Mouse (Mus musculus): Measurements from ENCODE around the gene Rab40c. TPM values are rescaled to one million over a fixed set of nuclear protein-coding genes. Genes with fewer than 3 reads are reported as not detected.

Gene Rab40c
- polyA plus RNA-seq, 1 experiment: 43.4 TPM

GRCm38 (mm10) chr17:25869954-25870353 is 49.6 kb downstream of the Rab40c start:
- WGBS: 90% methylated on average over 2 of the region's 2 CpGs
- no peak for TF ChIP-seq POLR2A (IDR thresholded peaks at IDR 0.05; ENCODE audit: low read depth, low read length)
- no peak for TF ChIP-seq CTCF (IDR thresholded peaks at IDR 0.05; ENCODE audit: extremely low read depth, insufficient read length, insufficient replicate concordance, low read depth, low read length)
- Histone ChIP-seq H3K27me3 (ENCODE audit: control insufficient read depth, insufficient read depth, low read length) (no peaks in the 10 kb centered on the region), H3K36me3 (ENCODE audit: control insufficient read depth, insufficient read depth, low read length) (no peaks in the 10 kb centered on the region), H3K27ac (ENCODE audit: insufficient read depth, low read depth, low read length) (no peak overlapping the region), H3K4me3 (ENCODE audit: low read depth, low read length) (no peak overlapping the region), H3K4me1 (ENCODE audit: control insufficient read depth, insufficient read depth, insufficient read length, low read length) (peaks cover 20% of the 10 kb centered on the region)

DNA sequence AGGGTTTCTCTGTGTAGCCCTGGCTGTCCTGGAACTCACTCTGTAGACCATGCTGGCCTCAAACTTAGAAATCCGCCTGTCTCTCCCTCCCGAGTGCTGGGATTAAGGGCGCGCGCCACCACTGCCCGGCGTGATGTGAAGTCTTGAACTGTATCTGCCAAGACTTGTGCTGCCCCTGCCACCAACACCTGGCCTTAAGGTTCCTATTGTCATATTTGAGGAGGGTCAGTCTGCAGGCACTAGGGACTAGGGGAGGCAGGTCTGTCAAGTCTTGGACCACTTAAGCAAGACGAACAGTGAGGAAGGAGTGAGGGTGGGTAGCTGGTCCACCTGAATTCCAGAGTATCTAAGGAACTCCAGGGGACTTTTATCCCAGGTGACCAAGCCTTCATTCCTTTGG is 50.0 kb downstream of the Rab40c start:
- 86% methylated on average over 8 of the region's 8 CpGs for WGBS
- TF ChIP-seq POLR2A (IDR thresholded peaks at IDR 0.05; ENCODE audit: low read depth, low read length) (no peak), CTCF (IDR thresholded peaks at IDR 0.05; ENCODE audit: extremely low read depth, insufficient read length, insufficient replicate concordance, low read depth, low read length) (no peak)

DNA sequence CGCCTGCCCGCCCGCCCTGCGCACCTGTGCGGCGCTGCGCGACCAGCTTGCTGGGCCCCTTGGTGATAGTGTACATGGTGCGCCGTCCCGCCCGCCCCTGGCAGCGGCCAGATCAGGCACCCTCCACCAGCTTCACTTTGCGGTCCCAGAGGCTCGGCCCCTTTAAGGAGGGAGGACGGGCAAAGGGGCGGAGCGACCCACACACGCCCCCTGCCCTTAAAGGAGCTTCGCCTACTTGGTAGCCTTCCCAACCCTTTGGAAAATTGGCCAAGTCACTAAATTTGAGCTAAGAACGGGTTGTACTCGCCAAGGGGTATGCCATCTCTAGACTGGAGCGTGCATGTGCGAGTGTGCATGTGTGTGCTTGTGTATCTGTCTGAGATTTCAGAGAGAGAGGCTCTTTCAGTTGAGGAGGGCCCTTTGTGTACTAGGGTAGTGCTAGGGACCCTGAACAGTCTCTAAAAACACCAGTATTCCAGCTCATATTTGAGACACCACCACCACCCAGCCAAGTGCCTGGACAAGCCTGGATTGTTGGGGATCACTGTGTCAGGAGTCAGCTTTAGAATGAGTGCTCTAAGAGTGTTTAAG is 50.8 kb downstream of the Rab40c start, which contains the start of gene Mcrip2:
Gene Mcrip2, minus strand, starts transcription at position 164 of the 591 bp plus-strand sequence.
- peak within 1 kb of the TSS; percentile 64 for H3K27ac ChIP-seq (ENCODE audit: insufficient read depth, low read depth, low read length)
- under 1% methylated on average over 24 of the region's 24 CpGs for WGBS
- H3K4me1 ChIP-seq (ENCODE audit: control insufficient read depth, insufficient read depth, insufficient read length, low read length): peaks cover 31% of the 10 kb centered on the region
- H3K36me3 ChIP-seq (ENCODE audit: control insufficient read depth, insufficient read depth, low read length): no peaks in the 10 kb centered on the region
- peak; percentile 68 for TF ChIP-seq POLR2A (IDR thresholded peaks at IDR 0.05; ENCODE audit: low read depth, low read length)
- no peak for TF ChIP-seq CTCF (IDR thresholded peaks at IDR 0.05; ENCODE audit: extremely low read depth, insufficient read length, insufficient replicate concordance, low read depth, low read length)
- H3K27me3 ChIP-seq (ENCODE audit: control insufficient read depth, insufficient read depth, low read length): no peaks in the 10 kb centered on the region
- H3K4me3 ChIP-seq (ENCODE audit: low read depth, low read length): peak within 1 kb of the TSS; percentile 90

More for the DNA sequence above, 50.0 kb downstream of the Rab40c start:
- peaks cover 25% of the 10 kb centered on the region for H3K4me1 ChIP-seq (ENCODE audit: control insufficient read depth, insufficient read depth, insufficient read length, low read length)
- no peak overlapping the region for H3K27ac ChIP-seq (ENCODE audit: insufficient read depth, low read depth, low read length)
- no peaks in the 10 kb centered on the region for H3K36me3 ChIP-seq (ENCODE audit: control insufficient read depth, insufficient read depth, low read length)
- H3K4me3 ChIP-seq (ENCODE audit: low read depth, low read length): no peak overlapping the region
- no peaks in the 10 kb centered on the region for H3K27me3 ChIP-seq (ENCODE audit: control insufficient read depth, insufficient read depth, low read length)

- H3K4me1 ChIP-seq (ENCODE audit: control insufficient read depth, insufficient read depth, insufficient read length, low read length): peaks cover 34% of the 10 kb centered on the region
- no peak for TF ChIP-seq POLR2A (IDR thresholded peaks at IDR 0.05; ENCODE audit: low read depth, low read length)
- TF ChIP-seq CTCF (IDR thresholded peaks at IDR 0.05; ENCODE audit: extremely low read depth, insufficient read length, insufficient replicate concordance, low read depth, low read length): no peak
- 1% methylated on average over 42 of the region's 42 CpGs for WGBS
- H3K27me3 ChIP-seq (ENCODE audit: control insufficient read depth, insufficient read depth, low read length): no peaks in the 10 kb centered on the region
- peak overlapping the region; percentile 90 for H3K4me3 ChIP-seq (ENCODE audit: low read depth, low read length)
- peak overlapping the region; percentile 64 for H3K27ac ChIP-seq (ENCODE audit: insufficient read depth, low read depth, low read length)
- H3K36me3 ChIP-seq (ENCODE audit: control insufficient read depth, insufficient read depth, low read length): no peaks in the 10 kb centered on the region
Measured at GRCm38 (mm10) chr17:25867836-25868600, 51.5 kb downstream of the Rab40c start.

GRCm38 (mm10) chr17:25867509-25867835 is 52.1 kb downstream of the Rab40c start:
- TF ChIP-seq CTCF (IDR thresholded peaks at IDR 0.05; ENCODE audit: extremely low read depth, insufficient read length, insufficient replicate concordance, low read depth, low read length) (no peak), POLR2A (IDR thresholded peaks at IDR 0.05; ENCODE audit: low read depth, low read length) (no peak)
- H3K4me1 ChIP-seq (ENCODE audit: control insufficient read depth, insufficient read depth, insufficient read length, low read length): peaks cover 34% of the 10 kb centered on the region
- 7% methylated on average over 7 of the region's 7 CpGs for WGBS

GRCm38 (mm10) chr17:25866172-25866571 is 53.4 kb downstream of the Rab40c start:
- Histone ChIP-seq H3K36me3 (ENCODE audit: control insufficient read depth, insufficient read depth, low read length) (no peaks in the 10 kb centered on the region), H3K4me1 (ENCODE audit: control insufficient read depth, insufficient read depth, insufficient read length, low read length) (peaks cover 39% of the 10 kb centered on the region), H3K27ac (ENCODE audit: insufficient read depth, low read depth, low read length) (no peak overlapping the region), H3K4me3 (ENCODE audit: low read depth, low read length) (no peak overlapping the region), H3K27me3 (ENCODE audit: control insufficient read depth, insufficient read depth, low read length) (no peaks in the 10 kb centered on the region)
- TF ChIP-seq CTCF (IDR thresholded peaks at IDR 0.05; ENCODE audit: extremely low read depth, insufficient read length, insufficient replicate concordance, low read depth, low read length): no peak
- no peak for TF ChIP-seq POLR2A (IDR thresholded peaks at IDR 0.05; ENCODE audit: low read depth, low read length)
- WGBS: 74% methylated on average over 3 of the region's 3 CpGs

More at GRCm38 (mm10) chr17:25867509-25867835, 52.1 kb downstream of the Rab40c start:
- no peaks in the 10 kb centered on the region for H3K27me3 ChIP-seq (ENCODE audit: control insufficient read depth, insufficient read depth, low read length)
- H3K27ac ChIP-seq (ENCODE audit: insufficient read depth, low read depth, low read length): peak overlapping the region; percentile 64
- no peaks in the 10 kb centered on the region for H3K36me3 ChIP-seq (ENCODE audit: control insufficient read depth, insufficient read depth, low read length)
- H3K4me3 ChIP-seq (ENCODE audit: low read depth, low read length): peak overlapping the region; percentile 90

DNA sequence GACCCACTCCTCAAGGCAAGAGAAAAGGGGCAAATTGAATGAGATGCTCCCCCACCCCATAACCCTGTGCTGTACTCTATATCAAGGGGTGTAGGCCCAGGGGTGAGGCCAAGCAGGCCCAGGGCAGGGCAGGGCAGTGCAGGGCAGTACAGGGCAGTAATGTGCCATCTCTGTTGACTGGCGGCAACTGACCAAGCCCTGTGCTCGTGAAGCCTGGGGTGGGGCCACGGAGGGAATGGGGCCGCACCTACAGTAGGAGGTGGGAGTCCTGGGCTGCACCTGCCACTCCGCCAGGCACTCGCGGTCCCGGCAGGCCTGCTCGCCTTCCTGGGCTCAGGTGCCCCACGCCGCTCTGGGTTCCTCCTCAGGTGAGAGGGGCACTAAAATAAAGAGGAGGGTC is 54.2 kb downstream of the Rab40c start:
- no peak for TF ChIP-seq CTCF (IDR thresholded peaks at IDR 0.05; ENCODE audit: extremely low read depth, insufficient read length, insufficient replicate concordance, low read depth, low read length)
- peak; percentile 26; the same call in 1 of the 2 replicates for TF ChIP-seq POLR2A (IDR thresholded peaks at IDR 0.05; ENCODE audit: low read depth, low read length)
- Histone ChIP-seq H3K36me3 (ENCODE audit: control insufficient read depth, insufficient read depth, low read length) (no peaks in the 10 kb centered on the region), H3K27ac (ENCODE audit: insufficient read depth, low read depth, low read length) (peak overlapping the region; percentile 44; the same call in 1 of the 2 replicates), H3K4me3 (ENCODE audit: low read depth, low read length) (peak overlapping the region; percentile 39), H3K4me1 (ENCODE audit: control insufficient read depth, insufficient read depth, insufficient read length, low read length) (peaks cover 45% of the 10 kb centered on the region), H3K27me3 (ENCODE audit: control insufficient read depth, insufficient read depth, low read length) (no peaks in the 10 kb centered on the region)
- 43% methylated on average over 11 of the region's 11 CpGs for WGBS
